Mouse (Mus musculus) embryo, embryonic 10.5 days (tissue): ENCODE measurements around the gene Afap1l2.
A peak's percentile ranks its signal among the peaks of the same experiment; 100 is the strongest.

ENCODE experiments used
- DNase-seq: peaks from one replicate; pipeline ENCODE4 v3.0.0-alpha.2; 2015; ENCODE audit warnings: low spot score

Afap1l2 gene

GRCm38 (mm10) chr19:56975502-56975901 lies 32.5 kb downstream of the Afap1l2 start:
- DNase-seq: no peak

- DNase-seq: no peak
These were observed 33.9 kb downstream of the Afap1l2 start for GRCm38 (mm10) chr19:56974159-56974558.

GRCm38 (mm10) chr19:56972768-56973167 lies 35.3 kb downstream of the Afap1l2 start:
- DNase-seq: no peak

DNA sequence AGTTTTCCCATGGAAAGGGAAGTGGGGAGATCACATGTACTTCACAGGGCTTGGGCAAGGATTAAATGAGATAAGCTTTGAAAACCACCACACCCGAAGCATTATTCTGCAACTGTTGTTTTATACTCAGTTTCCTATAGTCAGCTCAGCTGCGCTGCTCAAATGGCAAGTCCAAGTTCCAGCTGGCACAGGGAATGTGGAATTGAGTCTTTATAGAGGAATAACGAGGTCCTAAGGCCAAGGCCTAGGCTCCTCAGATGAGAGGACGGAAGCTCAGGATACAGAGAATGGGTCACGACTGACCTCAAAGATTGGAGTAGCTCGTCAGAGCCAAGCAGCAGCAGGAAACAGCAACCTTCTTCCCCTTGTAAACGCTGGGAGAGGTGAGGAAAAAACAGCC lies 36.7 kb downstream of the Afap1l2 start:
- no peak for DNase-seq

DNA sequence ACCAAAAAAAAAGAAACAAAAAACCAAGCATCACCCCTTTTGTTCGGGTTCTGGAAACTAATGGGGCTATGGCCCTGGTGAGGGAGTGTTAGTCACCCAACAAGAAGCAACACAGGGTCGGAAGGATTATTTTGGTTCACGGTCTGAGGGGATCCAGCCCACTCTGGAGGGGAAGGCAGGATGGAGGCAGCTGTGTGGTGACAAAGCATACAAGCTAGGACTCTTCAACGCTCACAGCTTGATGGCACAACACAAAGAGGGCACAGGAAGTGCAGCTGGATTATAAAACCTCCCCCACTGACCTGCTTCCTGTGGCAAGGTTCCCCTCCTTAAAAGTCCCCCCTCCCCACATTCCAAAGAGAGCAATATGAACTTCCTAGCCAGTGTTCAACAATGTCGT lies 44.2 kb downstream of the Afap1l2 start:
- no peak for DNase-seq

GRCm38 (mm10) chr19:56959601-56960000 lies 48.4 kb downstream of the Afap1l2 start:
- no peak for DNase-seq

GRCm38 (mm10) chr19:56959057-56959456 lies 49.0 kb downstream of the Afap1l2 start:
- DNase-seq: no peak

GRCm38 (mm10) chr19:56958582-56959021 lies 49.4 kb downstream of the Afap1l2 start:
- no peak for DNase-seq

DNA sequence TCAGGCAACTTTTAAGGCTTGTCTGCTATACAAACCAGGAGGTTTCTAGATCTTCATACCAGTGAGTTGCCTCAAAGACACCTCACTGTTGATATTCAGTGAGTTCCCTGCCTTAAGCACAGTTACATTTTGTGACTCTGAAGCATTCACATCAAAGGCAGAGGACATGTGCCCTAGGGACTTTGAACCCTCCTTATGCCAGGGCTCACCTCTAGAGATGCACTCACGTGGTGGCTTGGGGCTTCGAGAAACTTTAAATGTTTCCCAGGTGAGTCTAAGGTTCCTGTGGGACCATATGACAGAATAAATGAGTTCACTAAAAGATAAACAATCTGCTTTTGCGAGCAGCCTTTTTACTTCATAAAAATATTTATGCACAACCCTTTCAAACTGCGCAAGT lies 50.0 kb downstream of the Afap1l2 start:
- no peak for DNase-seq

DNA sequence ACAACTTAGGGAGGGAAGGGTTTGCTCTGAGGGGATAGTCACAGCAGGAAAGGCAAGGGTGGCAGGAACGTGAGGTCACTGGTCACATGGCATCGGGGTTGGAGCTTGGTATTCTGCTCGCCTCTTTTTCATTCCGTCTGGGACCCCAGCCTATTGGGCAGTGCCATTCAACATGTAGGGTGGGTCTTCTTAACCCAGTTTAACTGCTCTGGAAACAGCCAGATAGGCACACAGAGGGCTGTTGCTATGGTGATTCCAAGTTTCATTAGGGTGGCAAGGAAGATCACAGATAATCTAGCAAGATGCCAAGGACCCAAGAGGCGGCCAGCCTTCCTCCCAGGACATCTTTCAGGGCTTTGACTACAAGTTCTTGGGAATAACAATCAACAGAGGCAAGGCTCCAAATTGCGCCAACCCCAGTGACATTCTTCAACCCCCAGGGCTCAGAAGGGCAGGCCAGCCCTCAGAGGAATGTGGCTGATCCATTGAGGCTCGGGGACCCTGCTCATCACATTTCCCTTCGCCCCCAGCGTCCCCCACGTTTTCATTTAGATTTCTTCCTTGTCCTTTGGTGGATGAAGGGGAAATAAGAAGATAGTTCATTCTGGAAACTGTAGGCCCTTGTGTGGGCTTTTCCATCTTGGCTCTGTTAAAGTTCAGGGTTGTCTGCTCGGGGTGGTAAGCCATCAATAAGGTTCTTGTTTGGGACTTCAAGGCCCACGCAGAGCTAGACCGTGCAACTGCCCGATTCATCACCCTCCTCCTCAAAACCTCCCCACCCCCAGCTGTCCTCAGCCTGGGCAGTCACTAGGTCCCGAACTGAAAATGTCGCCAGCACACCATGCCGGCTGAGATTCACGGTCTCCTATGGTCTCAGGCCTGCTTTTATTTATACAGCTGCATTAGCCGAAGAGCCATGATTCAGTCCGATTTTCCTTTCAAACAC lies 52.2 kb downstream of the Afap1l2 start:
- DNase-seq: no peak

DNA sequence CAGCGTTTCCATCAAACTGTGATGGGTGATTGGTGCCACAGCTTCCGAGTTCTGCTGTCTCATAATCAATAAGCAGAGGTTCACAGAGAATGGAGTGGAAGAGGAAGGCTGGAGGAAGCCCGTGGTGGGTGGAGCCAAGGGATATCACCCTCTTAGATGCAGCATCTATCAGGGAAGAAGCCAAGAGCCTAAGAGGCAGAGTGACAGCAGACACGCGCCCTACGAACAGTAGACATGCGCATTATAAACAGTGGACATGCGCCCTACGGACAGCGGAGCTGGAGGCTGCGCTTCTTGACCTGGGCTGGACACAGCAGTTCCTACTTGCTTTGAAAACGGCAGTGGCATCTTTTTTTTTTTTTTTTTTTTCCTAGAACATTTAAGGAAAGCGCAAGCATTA lies 53.2 kb downstream of the Afap1l2 start:
- no peak for DNase-seq

DNA sequence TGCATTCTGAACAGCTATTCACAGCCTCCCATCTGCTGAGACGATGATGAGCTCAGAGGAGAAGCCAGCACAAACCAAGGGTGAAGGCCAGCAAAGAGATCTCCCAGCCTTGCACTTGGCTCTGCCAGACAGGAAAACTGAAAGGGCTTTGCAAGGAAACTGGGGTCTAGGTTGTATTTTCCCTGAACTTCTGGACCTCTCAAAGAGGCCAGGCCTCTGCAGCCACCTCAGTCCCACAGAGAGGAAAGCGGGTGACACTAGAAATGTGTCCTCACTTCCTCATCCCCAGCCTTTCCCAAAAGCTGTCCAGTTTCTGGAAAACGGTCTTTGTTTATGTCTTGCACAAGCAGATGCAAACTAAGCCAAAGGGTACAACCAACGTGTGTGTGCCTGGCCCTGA lies 54.2 kb downstream of the Afap1l2 start:
- no peak for DNase-seq

- DNase-seq: no peak
These were observed 57.2 kb downstream of the Afap1l2 start for GRCm38 (mm10) chr19:56950818-56951217.

DNA sequence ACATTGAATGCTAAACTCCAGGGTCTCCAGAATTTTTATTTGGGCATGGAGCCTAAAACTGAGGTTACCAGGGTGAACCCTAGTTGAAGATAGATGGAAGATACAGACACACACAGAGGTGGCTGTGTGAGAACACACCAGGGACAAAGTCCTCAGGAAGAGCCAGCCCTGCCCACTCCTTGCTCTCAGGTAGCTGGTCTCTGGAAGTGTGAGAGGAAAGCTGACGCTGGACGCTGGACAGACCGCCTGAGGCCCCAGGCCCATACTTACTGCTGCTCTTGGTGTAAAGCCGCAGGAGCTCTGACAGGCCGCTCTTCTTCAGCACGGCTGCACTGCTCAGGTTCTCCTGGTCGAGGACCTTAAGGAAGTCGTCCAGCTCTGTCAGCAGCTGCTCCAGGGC lies 58.2 kb downstream of the Afap1l2 start:
- no peak for DNase-seq

- DNase-seq: no peak
These were observed 59.9 kb downstream of the Afap1l2 start for GRCm38 (mm10) chr19:56947971-56948610.

DNA sequence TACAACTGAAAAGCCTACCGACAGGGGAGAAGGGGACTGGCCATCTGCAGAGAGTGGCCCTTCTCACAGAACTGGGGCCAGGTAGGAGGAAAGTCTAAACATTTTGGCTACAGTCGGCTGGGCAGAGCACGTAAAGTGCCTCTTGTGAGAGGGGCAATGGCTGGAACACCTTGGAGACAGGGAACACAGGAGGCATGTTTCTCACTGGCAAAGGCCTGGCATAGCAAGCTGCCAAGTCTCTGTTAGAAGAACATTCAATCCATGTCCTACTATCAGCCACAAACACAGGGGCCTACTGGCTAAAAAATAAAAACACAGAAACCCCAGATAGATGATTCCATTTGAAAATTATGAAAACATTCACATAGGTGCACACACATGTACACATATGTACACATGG lies 61.3 kb downstream of the Afap1l2 start:
- DNase-seq: no peak

GRCm38 (mm10) chr19:56946277-56946676 lies 61.8 kb downstream of the Afap1l2 start:
- no peak for DNase-seq

DNA sequence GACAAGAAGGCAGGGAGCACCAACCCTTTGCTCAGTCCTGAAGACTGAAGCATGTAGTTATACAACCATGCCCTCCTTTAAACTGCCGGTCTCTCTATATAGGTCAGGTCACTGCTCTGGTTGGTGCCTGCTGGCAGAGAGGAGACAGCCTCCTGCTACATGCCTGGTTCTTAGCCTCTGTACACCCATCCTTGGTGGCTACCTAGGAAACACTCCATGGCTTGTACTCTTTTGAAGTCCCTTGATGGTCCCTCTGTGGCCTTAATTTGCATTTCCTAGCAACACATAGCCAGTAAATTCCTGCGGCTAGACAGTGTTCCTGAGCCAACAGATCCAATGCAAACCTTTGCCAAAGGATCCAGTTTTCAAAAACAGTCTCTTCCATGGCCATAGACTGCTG lies 62.4 kb downstream of the Afap1l2 start:
- no peak for DNase-seq

- no peak for DNase-seq
These were observed 63.2 kb downstream of the Afap1l2 start for GRCm38 (mm10) chr19:56944826-56945225.

DNA sequence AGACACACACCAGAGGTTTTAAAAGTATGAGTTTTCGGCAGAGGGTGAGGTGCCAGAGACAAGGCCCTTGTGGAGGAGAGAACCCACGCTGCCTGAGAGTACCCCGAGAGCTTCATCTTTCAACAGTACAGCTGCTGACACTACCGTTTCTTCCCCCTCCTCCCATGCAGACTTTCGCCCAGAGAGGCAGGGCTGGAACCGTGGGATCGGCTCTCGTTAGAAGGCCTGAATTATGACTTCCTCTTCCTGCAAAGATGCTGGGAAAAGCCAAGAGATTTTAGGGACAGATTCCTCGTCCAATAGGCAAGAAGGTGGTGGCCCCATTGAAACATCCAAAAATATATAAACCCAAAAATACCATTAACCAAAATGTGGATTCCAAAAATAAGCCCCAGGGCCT lies 63.8 kb downstream of the Afap1l2 start:
- no peak for DNase-seq

- no peak for DNase-seq
These were observed 65.8 kb downstream of the Afap1l2 start for GRCm38 (mm10) chr19:56942216-56942615.

GRCm38 (mm10) chr19:56940507-56940906 lies 67.5 kb downstream of the Afap1l2 start:
- DNase-seq: no peak

GRCm38 (mm10) chr19:56939826-56940225 lies 68.2 kb downstream of the Afap1l2 start:
- peak; percentile 32 for DNase-seq
